In the genomic region with DNA sequence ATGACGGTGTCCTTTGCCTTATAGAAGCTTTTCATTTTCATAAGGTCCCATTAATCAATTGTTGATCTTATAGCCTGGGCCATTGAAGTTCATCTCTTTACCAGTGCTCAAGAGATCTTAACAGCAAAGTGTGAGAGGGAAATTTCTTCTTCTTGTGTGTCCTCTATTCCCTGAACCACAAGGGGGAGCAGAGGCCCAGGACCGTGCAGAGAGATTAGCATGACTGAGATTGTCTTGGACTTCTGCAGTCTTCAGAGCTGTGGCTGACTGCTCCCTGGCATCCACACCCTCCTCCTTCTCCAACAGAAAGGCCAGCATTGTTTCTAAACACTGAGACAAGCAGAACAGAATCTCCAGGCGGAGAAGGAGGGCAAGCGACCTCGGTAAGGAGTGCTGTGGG, we compare ENCODE assay signal across 7 mouse cellular contexts. TPM values are rescaled to one million over a fixed set of nuclear protein-coding genes. Genes with fewer than 3 reads are reported as not detected.
DNase-seq lines count a peak whose midpoint lies in the region; ATAC-seq lines count a peak whose summit lies in the region.

No protein-coding gene starts in this region.

- peak; percentile 31 to 46 for DNase-seq in layer of hippocampus, postnatal 10 days (ENCODE audit: low spot score in 2 of 2)
- DNase-seq in layer of hippocampus, adult 9-11 months, result no peak
- DNase-seq in ES-CJ7 (ENCODE audit: low read depth, low spot score), result peak; percentile 78
- peak; percentile 68 for DNase-seq in adrenal gland, postnatal 14 days
- DNase-seq in lung, postnatal 14 days, result peak; percentile 51
- no peak for DNase-seq in natural killer cell, adult 2 months (ENCODE audit: low spot score in 2 of 2)

- peak; percentile 39 to 53; a peak in 2 of 4 replicates for ATAC-seq in hematopoietic stem cell, adult 5-6 weeks (replicated peaks in 1 of 2; ENCODE audit: insufficient read depth in 1 of 2, low FRiP score in 2 of 2, low TSS enrichment in 1 of 2, low read depth in 1 of 2, poor library complexity in 2 of 2, severe bottlenecking in 2 of 2)

RNA-seq across cellular contexts. Expression of gene Pdcd6ip, which starts 11.0 kb away (rescaled TPM):
- total RNA-seq in layer of hippocampus, postnatal 10 days (2021), result 10 to 100 TPM; 52.0 to 57.0 TPM
- 132 and 139 TPM in 2 replicates for total RNA-seq in adrenal gland, postnatal 14 days (2021)
- 45.4 and 132 TPM in 2 replicates for total RNA-seq in hematopoietic stem cell, adult 5-6 weeks (2017)

RNA-seq across cellular contexts. Expression of gene Clasp2, which starts 22.2 kb away (rescaled TPM):
- 100 to 1,000 TPM; 290 to 301 TPM for total RNA-seq in layer of hippocampus, postnatal 10 days (2021)
- total RNA-seq in adrenal gland, postnatal 14 days (2021), result 98.8 and 120 TPM in 2 replicates
- 37.7 and 53.3 TPM in 2 replicates for total RNA-seq in hematopoietic stem cell, adult 5-6 weeks (2017)

Comparison
In these comparisons a context has a peak if more than half of its experiments do, and no peak if none do; other contexts are left out.
1. DNase-seq: peak in layer of hippocampus, postnatal 10 days (2 of 2), ES-CJ7 (single experiment), adrenal gland, postnatal 14 days (single experiment) and lung, postnatal 14 days (single experiment); none in layer of hippocampus, adult 9-11 months (single experiment) and natural killer cell, adult 2 months (0 of 2).